Mouse (Mus musculus): Measurements from ENCODE around the gene Sh2d2a.
"Not testable (repeated sequence)": the region's sequence is repeated elsewhere in the genome, so short reads cannot be mapped to it uniquely, and the experiment has no call there.

The Sh2d2a gene

DNA sequence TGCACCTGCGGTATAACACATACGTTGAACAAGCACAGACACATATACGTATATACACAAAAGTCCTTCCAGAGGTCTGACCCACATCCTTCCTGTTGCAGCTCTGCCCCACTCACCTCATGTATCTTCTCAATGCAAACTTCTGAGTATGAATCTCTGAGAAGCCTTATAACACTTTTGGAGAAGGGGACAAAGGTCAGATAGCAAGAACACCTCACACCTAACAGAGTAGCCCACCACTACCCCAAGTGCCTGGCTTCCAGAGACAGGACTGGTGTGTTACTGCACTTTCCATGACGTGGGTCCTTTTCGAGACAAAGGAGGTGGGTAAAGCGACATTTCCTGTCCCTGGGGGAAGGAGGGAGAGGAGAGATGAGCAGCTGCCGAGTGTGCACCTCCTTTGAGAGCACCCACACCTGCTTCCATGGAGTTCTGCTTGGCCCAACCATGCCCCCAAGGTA lies at the start of gene Sh2d2a:
Gene Sh2d2a (plus strand): TSS at position 106 of the 461 bp plus-strand sequence.
- no peak for DNase-seq (ENCODE audit: low spot score in 2 of 2)

DNA sequence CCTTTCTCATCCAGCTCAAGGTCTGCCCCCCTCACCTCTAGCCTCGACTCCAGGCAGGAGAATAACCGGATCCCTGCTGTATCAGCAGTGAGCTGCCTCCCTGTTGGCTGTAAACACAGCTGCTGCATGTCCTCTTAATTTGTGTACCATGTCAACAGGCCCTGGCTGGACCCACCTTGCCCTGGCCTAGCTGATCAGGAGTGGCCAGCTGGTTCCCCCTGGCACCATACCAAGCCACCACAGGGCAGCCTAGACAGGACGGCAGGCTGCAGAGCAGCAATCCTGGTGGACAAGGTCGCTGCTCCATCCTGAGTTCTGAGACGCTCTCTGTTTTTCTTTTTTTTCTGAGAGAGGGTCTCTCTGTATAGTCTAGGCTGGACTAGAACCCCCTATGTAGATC lies 44.9 kb upstream of the Sh2d2a start:
- DNase-seq (ENCODE audit: low spot score in 2 of 2): no peak

DNA sequence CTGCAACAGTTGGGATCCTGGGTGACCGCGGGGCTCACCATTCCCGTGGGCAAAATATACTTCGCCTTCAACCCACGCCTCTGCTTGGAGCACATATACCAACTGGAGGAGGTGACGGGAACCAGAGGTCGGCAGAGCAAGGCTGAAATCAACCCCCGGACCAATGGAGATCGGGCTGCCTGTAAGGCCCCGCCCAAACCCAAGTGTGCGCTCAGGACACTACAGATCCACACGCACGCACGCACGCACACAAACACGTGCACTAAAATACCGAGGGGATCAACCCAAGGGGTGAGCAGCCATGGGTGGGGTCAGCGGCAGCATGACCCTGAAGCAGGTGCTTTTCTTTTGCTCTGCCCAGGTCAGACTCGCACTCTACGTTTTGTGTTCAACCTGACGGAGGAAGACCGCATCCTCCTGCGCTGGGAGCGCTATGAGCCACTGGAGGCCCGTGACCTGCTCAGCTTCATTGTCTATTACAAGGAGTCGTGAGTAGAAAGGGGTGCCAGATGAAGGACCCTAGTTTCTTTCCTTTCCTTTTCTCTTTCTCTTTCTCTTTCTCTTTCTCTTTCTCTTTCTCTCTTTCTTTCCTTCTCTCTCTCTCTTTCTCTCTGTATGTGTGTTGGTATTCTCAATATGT lies 42.4 kb upstream of the Sh2d2a start:
- no peak for DNase-seq (ENCODE audit: low spot score in 2 of 2)

DNA sequence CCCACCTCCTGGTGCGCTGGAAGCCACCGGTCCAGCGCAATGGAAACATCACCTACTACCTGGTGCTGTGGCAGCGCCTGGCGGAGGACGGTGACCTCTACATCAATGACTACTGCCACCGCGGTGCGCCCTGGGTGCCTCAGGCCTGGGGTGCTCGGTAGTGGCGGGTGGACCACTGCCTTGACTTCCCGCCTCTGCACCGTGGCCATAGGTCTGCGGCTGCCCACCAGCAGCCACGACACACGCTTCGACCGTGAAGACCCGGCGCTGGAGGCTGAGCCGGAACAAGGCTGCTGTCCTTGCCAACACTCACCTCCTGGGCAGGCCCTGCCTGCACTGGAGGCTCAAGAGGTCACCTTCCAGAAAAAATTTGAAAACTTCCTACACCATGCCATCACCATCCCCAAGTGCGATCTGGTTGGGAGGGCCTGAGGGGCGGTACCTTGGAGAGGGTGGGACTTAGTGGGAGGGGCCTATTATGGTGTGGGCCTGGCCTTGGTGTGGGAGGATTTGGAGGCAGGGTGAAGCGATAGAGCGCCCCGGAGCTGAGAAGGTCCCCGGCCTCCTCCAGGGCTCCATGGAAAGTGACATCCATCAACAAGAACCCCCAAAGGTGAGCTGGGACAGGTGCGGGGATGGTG lies 37.1 kb upstream of the Sh2d2a start:
- DNase-seq (ENCODE audit: low spot score in 2 of 2): no peak

DNA sequence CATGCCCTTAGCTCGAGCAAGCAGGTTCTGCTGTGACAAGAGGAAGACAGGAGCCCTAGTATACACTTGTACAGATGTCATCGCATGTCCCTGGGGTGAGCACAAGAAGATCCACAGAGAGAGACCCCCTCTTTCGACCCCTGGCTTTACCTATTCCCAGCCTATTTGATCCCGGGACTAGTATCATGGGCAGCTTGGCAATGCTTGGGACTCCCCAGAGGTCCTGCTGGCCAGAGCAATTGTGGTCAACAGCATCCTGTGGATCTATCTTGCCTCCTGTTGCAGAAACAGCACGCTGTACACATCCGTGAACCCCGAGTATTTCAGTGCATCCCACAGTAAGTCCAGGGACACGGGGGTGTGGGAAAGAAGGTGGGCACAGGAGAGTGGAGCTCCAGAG lies 35.3 kb upstream of the Sh2d2a start:
- DNase-seq (ENCODE audit: low spot score in 2 of 2): no peak

DNA sequence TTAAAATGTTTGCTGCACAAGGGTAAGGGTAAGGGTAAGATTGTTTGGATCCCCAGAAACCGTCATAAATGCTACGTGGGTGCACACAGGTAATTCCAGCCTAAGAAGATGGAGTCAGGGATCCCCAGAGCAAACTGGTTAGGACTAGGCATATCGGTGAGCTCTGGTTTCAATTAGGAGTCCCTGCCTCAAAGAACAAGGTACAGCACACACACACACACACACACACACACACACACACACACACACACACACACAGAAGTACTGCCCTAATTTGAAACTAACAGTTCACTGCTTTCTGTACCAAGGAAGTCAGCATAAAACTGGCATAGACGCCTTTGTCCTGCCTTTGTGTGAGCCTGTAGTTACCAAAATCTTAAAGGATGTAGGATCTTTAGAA lies 34.1 kb upstream of the Sh2d2a start:
- DNase-seq (ENCODE audit: low spot score in 2 of 2): no peak

DNA sequence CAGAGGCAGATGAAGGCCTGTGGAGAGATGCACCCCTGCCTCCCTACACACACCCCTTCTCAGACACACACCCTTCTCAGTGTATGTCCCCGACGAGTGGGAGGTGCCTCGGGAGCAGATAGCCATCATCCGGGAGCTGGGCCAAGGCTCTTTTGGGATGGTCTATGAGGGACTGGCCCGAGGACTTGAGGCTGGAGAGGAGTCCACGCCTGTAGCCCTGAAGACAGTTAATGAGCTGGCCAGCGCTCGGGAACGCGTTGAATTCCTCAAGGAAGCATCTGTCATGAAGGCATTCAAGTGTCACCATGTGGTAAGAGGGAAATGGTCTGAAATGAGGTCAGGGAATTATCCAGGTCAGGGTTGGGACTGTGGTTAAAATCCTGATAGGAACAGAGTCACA lies 33.7 kb upstream of the Sh2d2a start:
- DNase-seq (ENCODE audit: low spot score in 2 of 2): no peak

DNA sequence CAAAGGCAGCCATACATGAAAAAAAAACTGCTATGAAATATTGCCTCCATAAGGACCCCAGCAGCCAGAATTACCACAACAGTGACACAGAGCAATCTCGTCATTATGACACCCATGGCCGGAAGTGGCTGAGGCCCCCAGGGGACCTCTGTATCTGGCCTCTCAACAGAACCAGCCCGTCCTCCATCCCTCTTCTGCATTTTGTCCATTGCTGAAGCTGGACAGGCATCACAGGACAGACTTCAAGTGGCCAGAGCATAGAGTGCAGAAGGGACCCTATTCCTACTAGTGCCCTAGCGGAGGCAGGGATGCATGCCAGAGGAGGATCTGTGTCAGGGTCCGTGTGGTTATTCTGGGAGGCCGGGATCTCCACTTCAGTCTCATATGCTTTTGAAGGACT lies 30.4 kb upstream of the Sh2d2a start:
- DNase-seq (ENCODE audit: low spot score in 2 of 2): no peak

DNA sequence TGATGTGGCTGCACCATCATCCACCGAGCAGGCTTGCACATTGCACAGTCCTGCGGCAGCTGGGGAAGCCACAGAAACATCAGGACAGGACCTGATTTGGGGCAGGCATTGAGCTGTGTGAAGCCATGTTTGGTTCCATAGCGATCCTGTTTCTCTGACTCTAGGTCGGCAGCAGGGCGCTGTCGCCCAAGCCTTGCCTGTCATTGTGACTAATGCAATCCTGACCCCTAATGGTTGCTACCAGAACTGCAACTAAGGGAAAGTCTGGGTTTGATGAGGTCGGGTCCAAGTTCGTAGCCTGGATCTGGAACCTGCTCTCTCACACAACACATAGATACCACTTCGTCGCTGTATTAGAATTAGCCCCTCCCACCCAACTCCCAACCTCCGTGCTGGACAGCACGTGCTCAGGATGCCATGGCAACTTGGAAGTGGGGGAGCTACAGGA lies 29.9 kb upstream of the Sh2d2a start:
- peak in 1 of 2 experiments; percentile 49 for DNase-seq (ENCODE audit: low spot score in 2 of 2)

DNA sequence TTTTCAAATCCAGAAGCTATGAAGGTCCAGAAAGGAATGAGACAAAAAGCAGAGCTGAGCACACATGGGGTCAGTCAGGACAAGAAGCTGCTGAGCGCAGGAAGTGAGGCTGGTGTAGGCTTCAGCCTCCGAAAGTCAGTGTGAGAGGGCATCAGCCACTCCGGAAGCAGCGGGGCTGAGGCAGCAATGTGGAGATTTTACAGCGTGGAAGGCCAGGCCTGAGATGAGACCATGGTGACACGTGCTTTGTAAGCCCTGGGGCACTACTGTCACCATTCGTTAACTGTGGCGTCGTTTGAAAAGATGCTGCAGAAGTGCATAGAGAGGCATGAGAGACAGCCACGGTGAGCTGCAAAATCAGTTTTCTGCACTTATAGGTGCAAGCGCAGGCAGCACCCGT lies 28.3 kb upstream of the Sh2d2a start:
- no peak for DNase-seq (ENCODE audit: low spot score in 2 of 2)

DNA sequence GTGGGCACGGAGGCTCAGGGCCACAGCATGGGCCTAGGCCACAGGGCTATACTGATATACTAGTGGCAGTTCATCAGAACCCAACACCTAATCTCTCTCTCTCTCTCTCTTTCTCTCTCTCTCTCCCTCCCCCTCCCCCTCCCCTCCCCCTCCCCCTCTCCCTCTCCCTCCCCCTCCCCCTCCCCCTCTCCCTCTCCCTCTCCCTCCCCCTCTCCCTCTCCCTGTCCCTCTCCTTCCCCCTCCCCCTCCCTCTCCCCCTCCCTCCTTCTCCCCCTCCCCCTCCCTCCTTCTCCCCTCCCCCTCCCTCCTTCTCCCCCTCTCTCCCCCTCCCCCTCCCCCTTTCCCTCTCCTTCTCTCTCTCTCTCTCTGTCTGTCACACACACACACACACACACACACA lies 22.3 kb upstream of the Sh2d2a start, which contains the start of gene Pear1:
Gene Pear1 (minus strand): TSS at position 101 of the 400 bp plus-strand sequence.
- not testable (repeated sequence) for DNase-seq (ENCODE audit: low spot score in 2 of 2)

DNA sequence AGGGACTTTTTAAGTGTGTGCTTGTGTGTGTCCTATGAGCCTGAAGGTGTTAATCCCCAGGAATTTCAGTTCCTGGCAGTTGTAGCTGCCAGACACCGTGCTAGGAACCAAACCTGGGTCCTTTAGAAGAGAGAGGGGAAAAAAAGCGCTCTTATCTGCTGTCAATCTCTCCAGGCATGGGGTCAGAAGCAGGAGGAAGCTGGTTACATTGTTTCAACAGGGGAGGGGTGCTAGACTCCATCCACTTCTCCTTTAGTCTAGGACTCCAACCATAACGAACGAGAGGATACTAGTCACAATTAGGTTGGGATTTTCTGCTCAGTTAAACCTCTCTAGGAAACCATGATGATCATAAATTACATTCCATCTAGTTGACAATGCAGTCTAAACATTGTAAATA lies 18.1 kb upstream of the Sh2d2a start:
- no peak for DNase-seq (ENCODE audit: low spot score in 2 of 2)

DNA sequence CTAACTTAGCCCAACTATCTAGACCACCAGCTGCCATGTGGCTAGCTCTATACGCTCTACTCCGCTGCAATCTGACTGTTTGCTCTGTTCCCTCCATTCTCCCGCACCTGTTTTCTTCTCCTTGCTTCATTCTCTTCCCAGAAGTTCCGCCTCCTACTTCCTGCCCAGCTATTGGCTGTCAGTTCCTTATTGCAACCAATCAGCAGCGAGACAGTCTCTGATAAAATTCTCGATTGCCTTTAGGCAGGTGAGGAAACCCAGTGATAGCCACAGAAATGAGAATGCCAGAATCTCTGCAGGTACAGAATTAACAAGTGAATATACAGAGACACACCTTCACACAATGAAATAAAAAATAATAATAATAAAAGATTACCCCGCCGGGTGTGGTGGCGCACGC lies 17.5 kb upstream of the Sh2d2a start:
- DNase-seq (ENCODE audit: low spot score in 2 of 2): no peak

DNA sequence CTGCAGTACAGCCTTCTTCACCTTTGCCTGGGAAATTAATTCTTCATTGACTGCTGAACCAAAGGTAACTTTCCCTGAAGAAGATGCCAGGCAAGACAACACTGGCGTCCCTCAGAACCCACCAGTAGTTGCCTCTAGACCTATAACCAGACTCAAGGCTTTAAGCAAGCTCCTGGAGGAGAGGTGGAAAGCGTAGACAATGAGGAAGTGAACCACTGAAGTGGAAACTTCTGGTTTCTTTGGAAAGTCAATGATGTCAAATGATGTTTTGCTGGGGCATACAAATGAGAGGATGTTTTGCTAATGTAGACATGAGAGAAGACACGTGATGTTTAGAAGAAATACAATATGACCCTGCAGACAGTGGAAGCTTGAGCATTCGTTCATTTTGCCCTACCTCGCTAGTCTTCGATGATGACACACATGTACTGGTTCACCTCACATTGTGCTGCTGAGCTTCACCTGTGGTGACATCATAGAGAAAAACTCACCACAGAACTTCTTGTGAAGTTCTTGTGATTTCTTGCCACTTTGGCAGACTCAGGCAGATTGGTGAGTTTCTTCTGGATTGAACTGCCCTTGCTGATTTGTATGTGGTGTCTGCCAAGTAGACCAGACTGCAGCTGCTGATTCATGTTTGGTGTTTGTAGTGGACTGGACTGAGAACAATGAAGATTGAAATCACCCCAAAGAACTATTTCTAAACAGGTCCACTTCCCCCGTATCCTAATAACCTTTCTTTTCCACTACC lies 14.3 kb upstream of the Sh2d2a start:
- no peak for DNase-seq (ENCODE audit: low spot score in 2 of 2)

DNA sequence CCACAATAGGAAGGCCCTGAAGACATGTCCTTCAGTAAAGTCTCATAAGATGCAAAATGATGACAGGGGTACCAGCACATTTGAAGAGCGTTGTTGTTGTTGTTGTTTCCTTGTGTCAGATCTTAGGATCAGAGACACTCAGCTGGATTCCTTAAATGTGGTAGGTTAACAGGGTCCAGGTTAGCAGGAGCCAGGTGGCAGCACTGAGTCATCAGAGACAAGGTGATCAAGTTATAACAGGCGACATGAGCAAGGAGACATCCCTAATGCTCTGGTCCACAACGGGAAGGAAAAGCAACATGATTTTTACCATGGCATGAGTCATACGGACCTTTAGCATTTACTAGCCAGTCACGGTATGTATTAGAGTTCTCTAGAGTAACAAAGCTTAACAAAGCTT lies 13.1 kb upstream of the Sh2d2a start:
- no peak for DNase-seq (ENCODE audit: low spot score in 2 of 2)

DNA sequence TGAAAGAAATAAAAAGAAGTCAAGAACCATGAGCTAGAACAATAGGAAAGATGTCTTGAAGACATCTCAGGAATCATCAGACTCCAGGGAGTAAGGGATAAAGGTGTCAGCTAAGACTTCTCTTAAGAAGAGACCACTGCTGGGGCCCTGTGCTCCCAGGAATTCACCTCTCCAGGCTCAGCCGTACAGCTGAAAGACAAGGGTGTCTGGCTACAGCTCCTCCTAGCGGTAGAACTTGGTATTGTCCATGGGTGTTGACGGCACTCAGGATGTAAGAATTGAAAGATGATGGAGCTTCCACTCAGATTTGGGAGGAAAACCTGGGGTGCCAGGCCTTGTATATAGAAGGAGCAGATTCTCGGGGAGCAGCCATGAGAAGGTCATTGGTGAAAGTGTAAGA lies 7.9 kb upstream of the Sh2d2a start:
- peak in 1 of 2 experiments; percentile 51 for DNase-seq (ENCODE audit: low spot score in 2 of 2)

DNA sequence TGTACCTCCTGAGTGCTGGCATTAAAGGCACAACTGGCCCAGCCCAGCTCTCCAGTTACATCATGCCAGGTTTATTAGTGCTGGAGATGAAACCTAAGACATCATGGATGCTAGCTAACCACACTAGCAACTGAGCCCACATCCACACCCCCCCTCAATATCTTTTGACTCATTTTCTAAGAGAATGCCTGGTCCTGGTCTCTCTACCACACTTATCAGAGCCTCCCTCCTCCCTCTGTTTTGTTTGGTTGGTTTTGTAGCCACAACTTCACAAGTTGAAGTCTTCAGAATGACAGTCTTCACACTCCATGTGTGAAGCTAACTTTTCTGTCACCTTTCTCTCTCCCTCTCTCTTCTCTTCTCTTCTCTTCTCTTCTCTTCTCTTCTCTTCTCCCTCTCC lies 5.7 kb upstream of the Sh2d2a start:
- DNase-seq (ENCODE audit: low spot score in 2 of 2): no peak

DNA sequence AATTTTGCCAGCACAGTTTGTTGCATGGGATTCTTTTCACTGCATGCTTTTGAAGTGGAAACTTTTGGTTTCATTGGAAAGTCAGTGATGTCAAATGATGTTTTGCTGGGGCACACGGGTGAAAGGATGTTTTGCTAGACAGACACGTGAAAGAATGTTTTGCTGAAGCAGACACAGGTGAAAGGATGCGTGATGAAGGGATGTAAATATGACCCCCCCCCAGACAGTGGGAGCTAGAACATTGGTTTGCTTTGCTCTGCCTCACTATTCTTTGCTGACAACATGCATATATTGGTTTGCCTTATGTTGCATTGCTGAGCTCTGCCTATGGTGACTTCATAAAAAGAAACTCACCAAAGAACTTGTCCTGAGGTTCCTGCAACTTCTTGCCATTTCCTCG lies 1.6 kb upstream of the Sh2d2a start:
- DNase-seq (ENCODE audit: low spot score in 2 of 2): no peak

DNA sequence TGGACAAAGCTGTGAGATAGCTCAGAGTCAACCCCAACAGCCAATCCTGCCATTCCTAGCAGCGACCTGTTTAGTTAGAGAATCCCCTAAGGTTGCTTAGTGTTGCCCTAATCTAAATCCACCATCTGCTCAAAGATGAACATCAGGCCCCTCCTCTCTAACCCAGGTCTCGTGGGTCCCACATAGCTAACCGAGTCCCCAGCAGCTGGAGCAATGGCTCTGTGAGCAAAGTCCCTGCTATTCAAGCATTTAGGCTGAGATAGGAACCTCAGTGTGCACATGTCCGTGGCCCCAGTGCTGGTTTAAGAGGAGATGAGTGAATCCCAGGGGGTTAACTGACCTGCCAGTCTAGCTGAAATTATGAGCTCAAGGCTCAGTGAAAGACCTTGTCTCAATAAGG lies 369 bp upstream of the Sh2d2a start:
- DNase-seq (ENCODE audit: low spot score in 2 of 2): no peak

DNA sequence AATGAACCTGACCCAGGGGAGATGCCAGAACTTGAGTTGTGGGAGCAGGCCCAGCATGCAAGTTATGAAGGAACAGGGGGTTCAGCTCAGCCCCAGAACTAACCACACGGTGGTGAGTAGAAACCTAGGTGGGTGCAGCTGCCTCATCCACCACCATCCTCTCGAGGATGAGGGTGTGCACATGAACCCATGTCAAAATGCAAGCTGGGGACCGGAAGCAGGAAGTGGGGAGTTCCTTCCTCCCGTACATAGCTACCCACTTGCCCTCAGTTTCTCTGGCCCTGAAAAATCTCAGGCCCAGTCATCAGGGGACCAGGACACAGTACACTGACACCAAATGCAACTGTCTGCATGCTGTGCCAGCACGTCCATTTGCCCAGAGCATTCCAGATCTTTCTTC lies 1.1 kb downstream of the Sh2d2a start:
- no peak for DNase-seq (ENCODE audit: low spot score in 2 of 2)

DNA sequence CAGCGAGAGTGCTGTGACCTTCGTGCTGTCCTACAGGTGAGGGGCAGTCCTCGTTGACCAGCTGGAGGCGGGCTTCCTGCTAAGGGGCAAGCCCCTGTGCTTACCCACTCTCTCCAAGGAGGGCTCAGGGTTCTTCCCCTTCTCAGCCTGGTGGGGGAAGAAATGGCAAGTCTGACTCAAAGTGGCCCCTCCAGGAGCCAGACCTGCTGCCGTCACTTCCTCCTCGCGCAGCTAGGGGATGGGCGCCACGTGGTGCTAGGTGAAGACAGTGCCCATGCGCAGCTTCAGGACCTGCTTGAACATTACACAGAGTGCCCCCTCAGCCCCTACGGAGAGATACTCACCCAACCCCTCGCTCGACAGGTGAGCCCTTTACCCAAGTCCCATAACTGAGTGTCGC lies 2.6 kb downstream of the Sh2d2a start:
- DNase-seq (ENCODE audit: low spot score in 2 of 2): no peak

DNA sequence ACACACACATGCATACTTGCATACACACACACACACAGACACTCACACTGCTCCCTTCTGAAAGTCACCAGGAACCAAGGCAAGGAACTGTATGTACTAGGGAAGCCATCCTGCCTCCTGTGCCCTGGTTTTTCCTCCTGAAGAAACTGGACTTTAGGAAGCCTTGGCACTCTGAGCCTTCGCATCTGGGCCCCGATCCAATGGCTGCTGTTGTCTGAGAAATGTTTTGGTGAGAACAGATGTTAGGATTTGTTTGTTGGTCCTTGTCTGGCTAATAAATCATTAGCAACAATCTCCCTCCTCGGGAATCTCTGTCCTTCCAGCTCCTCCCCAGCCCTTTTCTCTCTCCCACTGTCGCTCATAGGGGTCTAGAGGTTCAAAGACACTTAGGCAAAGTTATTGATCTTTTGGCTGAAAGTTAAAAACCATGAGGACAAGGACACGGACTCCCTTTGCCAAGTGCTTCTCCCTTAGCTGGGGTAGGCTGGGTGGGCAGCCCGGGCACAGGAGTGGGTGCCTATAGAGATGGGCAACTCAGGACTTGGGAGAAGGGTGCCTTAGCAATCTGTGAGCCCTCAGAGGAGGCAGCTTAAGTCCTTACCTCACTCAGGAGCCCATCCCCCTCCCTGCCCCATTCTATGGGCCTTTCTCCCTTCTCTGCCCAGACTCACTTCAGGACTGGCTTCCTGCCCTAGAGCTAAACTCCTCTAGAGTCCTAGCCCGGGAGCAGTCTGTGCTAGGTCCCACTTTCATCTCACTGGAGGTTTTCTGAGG lies 8.4 kb downstream of the Sh2d2a start:
- no peak for DNase-seq (ENCODE audit: low spot score in 2 of 2)

All from frontal cortex, postnatal 10 days (tissue).